Mouse (Mus musculus) spleen, postnatal 4 days (tissue): ENCODE results near the gene Atp5j.

ENCODE experiments used
- DNase-seq, 2 experiments: peaks; one replicate each; pipeline ENCODE4 v3.0.0; 2022; ENCODE audit warnings: low spot score in 2 of 2

The Atp5j gene

GRCm38 (mm10) chr16:84807874-84808273, 27.6 kb downstream of the Atp5j start:
- DNase-seq, result no peak

- DNase-seq, result no peak
Measured at GRCm38 (mm10) chr16:84806175-84806574, 29.2 kb downstream of the Atp5j start.

- DNase-seq, result no peak
Measured at GRCm38 (mm10) chr16:84804866-84805265, 30.6 kb downstream of the Atp5j start.

- DNase-seq, result peak in 1 of 2 experiments; percentile 14
Measured at GRCm38 (mm10) chr16:84802217-84802616, 33.2 kb downstream of the Atp5j start.

GRCm38 (mm10) chr16:84800038-84800437, 35.4 kb downstream of the Atp5j start:
- no peak for DNase-seq

GRCm38 (mm10) chr16:84796678-84797077, 38.7 kb downstream of the Atp5j start:
- DNase-seq, result no peak

GRCm38 (mm10) chr16:84795337-84795736, 40.1 kb downstream of the Atp5j start:
- no peak for DNase-seq

GRCm38 (mm10) chr16:84793401-84793800, 42.0 kb downstream of the Atp5j start:
- DNase-seq, result no peak

GRCm38 (mm10) chr16:84790595-84791165, 44.7 kb downstream of the Atp5j start:
- no peak for DNase-seq

GRCm38 (mm10) chr16:84784966-84785365, 50.5 kb downstream of the Atp5j start:
- no peak for DNase-seq

GRCm38 (mm10) chr16:84783279-84783678, 52.1 kb downstream of the Atp5j start:
- DNase-seq, result no peak

GRCm38 (mm10) chr16:84779718-84780117, 55.7 kb downstream of the Atp5j start:
- no peak for DNase-seq

- no peak for DNase-seq
Measured at GRCm38 (mm10) chr16:84778861-84779630, 56.4 kb downstream of the Atp5j start.

- no peak for DNase-seq
Measured at GRCm38 (mm10) chr16:84778431-84778830, 57.0 kb downstream of the Atp5j start.
